Mouse (Mus musculus) thymus, adult 2 months (tissue): ENCODE results near the gene Procr.

Source experiments
- CTCF ChIP-seq: fragments of 200-500 bp; IDR thresholded peaks from 2 replicates; pipeline ENCODE4 v1.5.1; 2012; ENCODE audit warnings: mild to moderate bottlenecking, control low read depth, low read length, moderate library complexity, borderline replicate concordance; ENCODE audit not compliant: control insufficient read depth, poor library complexity, insufficient read depth; ENCODE audit errors: extremely low read depth
- POLR2A ChIP-seq: fragments of 200-500 bp; IDR thresholded peaks from 2 replicates; pipeline ENCODE4 v1.6.1; 2012; ENCODE audit warnings: mild to moderate bottlenecking, low read length, control low read depth, moderate library complexity; ENCODE audit not compliant: control insufficient read depth, poor library complexity, insufficient read depth; ENCODE audit errors: extremely low read depth

DNA sequence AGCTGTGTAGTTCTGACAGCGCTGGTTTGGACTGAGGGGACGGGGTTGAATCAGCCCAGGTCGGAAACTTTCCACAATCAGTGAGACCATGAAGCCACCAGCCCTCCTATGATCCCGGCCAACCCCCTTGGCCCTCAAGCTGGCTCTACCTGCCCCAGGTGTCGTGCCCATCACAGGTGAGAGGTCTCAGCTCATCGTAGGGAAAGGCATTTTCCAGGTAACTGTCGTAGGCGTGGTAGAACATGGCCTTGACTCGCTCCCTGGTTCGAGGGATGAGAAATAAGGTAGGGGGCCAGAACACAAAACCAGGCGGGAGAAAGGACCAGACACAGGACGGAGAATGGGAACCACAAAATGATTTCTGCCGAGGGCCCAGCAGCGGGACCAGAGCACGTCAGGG is 22.2 kb upstream of the Procr start:
- TF ChIP-seq CTCF (no peak), POLR2A (no peak)
